Mouse (Mus musculus) limb, embryonic 15.5 days (tissue): Measurements from ENCODE around the gene Mgat5b. TPM values are rescaled to one million over a fixed set of nuclear protein-coding genes. Genes with fewer than 3 reads are reported as not detected.

ENCODE experiments used
- ATAC-seq: fragments of 200-750 bp; cut with Nextera tagmentation; 2 replicates; pipeline ENCODE4 v1.8.0; 2017; ENCODE audit warnings: low read depth, moderate TSS enrichment; ENCODE audit not compliant: insufficient number of reproducible peaks, low FRiP score, low TSS enrichment
- H3K27ac ChIP-seq: fragments of 300-500 bp; sonication (generic); 2 replicates; pipeline ENCODE4 v1.5.1; 2015; ENCODE audit warnings: moderate library complexity, mild to moderate bottlenecking, inconsistent platforms
- H3K27me3 ChIP-seq: fragments of 300-500 bp; sonication (generic); 2 replicates; pipeline ENCODE4 v1.6.1; 2015; ENCODE audit warnings: inconsistent platforms
- H3K36me3 ChIP-seq: fragments of 300-500 bp; sonication (generic); 2 replicates; pipeline ENCODE4 v1.6.1; 2015; ENCODE audit warnings: inconsistent platforms
- H3K4me1 ChIP-seq: fragments of 300-500 bp; sonication (generic); 2 replicates; pipeline ENCODE4 v1.6.1; 2015; ENCODE audit warnings: inconsistent platforms
- H3K4me2 ChIP-seq: fragments of 300-500 bp; sonication (generic); 2 replicates; pipeline ENCODE4 v1.6.1; 2015; ENCODE audit warnings: mild to moderate bottlenecking, inconsistent platforms
- H3K4me3 ChIP-seq: fragments of 300-500 bp; sonication (generic); 2 replicates; pipeline ENCODE4 v1.5.1; 2015; ENCODE audit warnings: mild to moderate bottlenecking, inconsistent platforms
- H3K9ac ChIP-seq: fragments of 300-500 bp; sonication (generic); 2 replicates; pipeline ENCODE4 v1.6.1; 2015; ENCODE audit warnings: inconsistent platforms
- H3K9me3 ChIP-seq: fragments of 300-500 bp; sonication (generic); 2 replicates; pipeline ENCODE4 v1.6.1; 2016; ENCODE audit warnings: inconsistent platforms
- WGBS: fragments of 180-500 bp; shearing (Covaris S2); methylation state at CpG from one replicate; pipeline ENCODE4 v1.1.7; 2015; 5-methylcytosine and 5-hydroxymethylcytosine counted together
- polyA plus RNA-seq: library from polyadenylated mRNA; unstranded; fragments of >200 nt; fragmentation: Nextera tagmentation; extraction: Ambion mirVana; gene quantifications from 2 replicates; pipeline ENCODE4 v1.2.1, GENCODE M21; 2015

Mgat5b gene
- polyA plus RNA-seq, 1 experiment from 2014 or later, result 1.2 TPM

GRCm38 (mm10) chr11:116988131-116988530, 69.5 kb downstream of the Mgat5b start:
- H3K36me3 ChIP-seq, result no peaks in the 10 kb centered on the region

GRCm38 (mm10) chr11:116990231-116990630, 71.6 kb downstream of the Mgat5b start:
- H3K4me3 ChIP-seq, result no peak overlapping the region
- WGBS, result 69% methylated on average over 7 of the region's 7 CpGs
- peaks cover 14% of the 10 kb centered on the region for H3K4me1 ChIP-seq
- no peak overlapping the region for H3K9ac ChIP-seq
- no peak overlapping the region for H3K4me2 ChIP-seq
- no peaks in the 10 kb centered on the region for H3K9me3 ChIP-seq
- ATAC-seq, result no peak
- no peaks in the 10 kb centered on the region for H3K36me3 ChIP-seq
- H3K27me3 ChIP-seq, result peaks cover 22% of the 10 kb centered on the region
- no peak overlapping the region for H3K27ac ChIP-seq

More at GRCm38 (mm10) chr11:116988131-116988530, 69.5 kb downstream of the Mgat5b start:
- ATAC-seq, result no peak
- H3K9me3 ChIP-seq, result no peaks in the 10 kb centered on the region
- no peak overlapping the region for H3K4me2 ChIP-seq
- WGBS, result 14% methylated on average over 8 of the region's 8 CpGs
- peaks cover 7% of the 10 kb centered on the region; the same call in 1 of the 2 replicates for H3K4me1 ChIP-seq
- no peak overlapping the region for H3K9ac ChIP-seq
- H3K27me3 ChIP-seq, result peaks cover 8% of the 10 kb centered on the region
- H3K27ac ChIP-seq, result no peak overlapping the region
- H3K4me3 ChIP-seq, result no peak overlapping the region

- peaks cover 25% of the 10 kb centered on the region for H3K27me3 ChIP-seq
- peaks cover 14% of the 10 kb centered on the region for H3K4me1 ChIP-seq
- no peak overlapping the region for H3K4me3 ChIP-seq
- no peak for ATAC-seq
- H3K27ac ChIP-seq, result no peak overlapping the region
- WGBS, result 62% methylated on average over 8 of the region's 8 CpGs
- no peaks in the 10 kb centered on the region for H3K36me3 ChIP-seq
- no peak overlapping the region for H3K9ac ChIP-seq
- H3K4me2 ChIP-seq, result no peak overlapping the region
- H3K9me3 ChIP-seq, result no peaks in the 10 kb centered on the region
These were observed 72.7 kb downstream of the Mgat5b start for GRCm38 (mm10) chr11:116991410-116991809.

- no peaks in the 10 kb centered on the region for H3K36me3 ChIP-seq
- H3K4me1 ChIP-seq, result peaks cover 14% of the 10 kb centered on the region
- H3K4me2 ChIP-seq, result no peak overlapping the region
- no peak for ATAC-seq
- 55% methylated on average over 6 of the region's 6 CpGs for WGBS
- H3K9ac ChIP-seq, result no peak overlapping the region
- no peak overlapping the region for H3K4me3 ChIP-seq
- peaks cover 25% of the 10 kb centered on the region for H3K27me3 ChIP-seq
- no peaks in the 10 kb centered on the region for H3K9me3 ChIP-seq
- no peak overlapping the region for H3K27ac ChIP-seq
These were observed 73.3 kb downstream of the Mgat5b start for GRCm38 (mm10) chr11:116991964-116992363.

- H3K9ac ChIP-seq, result no peak overlapping the region
- no peak overlapping the region for H3K4me3 ChIP-seq
- H3K9me3 ChIP-seq, result no peaks in the 10 kb centered on the region
- no peak overlapping the region for H3K27ac ChIP-seq
- WGBS, result 5% methylated on average over 18 of the region's 18 CpGs
- no peaks in the 10 kb centered on the region for H3K36me3 ChIP-seq
- H3K4me2 ChIP-seq, result peak overlapping the region; percentile 31
- peaks cover 25% of the 10 kb centered on the region for H3K27me3 ChIP-seq
- ATAC-seq, result no peak
- peaks cover 7% of the 10 kb centered on the region for H3K4me1 ChIP-seq
These were observed 75.5 kb downstream of the Mgat5b start for GRCm38 (mm10) chr11:116994095-116994582.

- H3K9ac ChIP-seq, result no peak overlapping the region
- no peak overlapping the region for H3K27ac ChIP-seq
- no peaks in the 10 kb centered on the region for H3K9me3 ChIP-seq
- H3K4me2 ChIP-seq, result no peak overlapping the region
- no peaks in the 10 kb centered on the region for H3K36me3 ChIP-seq
- peaks cover 28% of the 10 kb centered on the region for H3K27me3 ChIP-seq
- peaks cover 7% of the 10 kb centered on the region for H3K4me1 ChIP-seq
- H3K4me3 ChIP-seq, result no peak overlapping the region
- no peak for ATAC-seq
- 37% methylated on average over 3 of the region's 3 CpGs for WGBS
These were observed 78.3 kb downstream of the Mgat5b start for GRCm38 (mm10) chr11:116996976-116997375.

GRCm38 (mm10) chr11:116998935-116999334, 80.3 kb downstream of the Mgat5b start:
- Histone ChIP-seq H3K27ac (no peak overlapping the region), H3K9ac (no peak overlapping the region), H3K27me3 (peaks cover 20% of the 10 kb centered on the region), H3K36me3 (no peaks in the 10 kb centered on the region), H3K4me3 (no peak overlapping the region), H3K4me2 (no peak overlapping the region), H3K9me3 (no peaks in the 10 kb centered on the region), H3K4me1 (peaks cover 4% of the 10 kb centered on the region)
- WGBS, result 93% methylated on average over 5 of the region's 5 CpGs
- no peak for ATAC-seq

GRCm38 (mm10) chr11:117000219-117000618, 81.6 kb downstream of the Mgat5b start:
- Histone ChIP-seq H3K4me3 (no peak overlapping the region), H3K9me3 (no peaks in the 10 kb centered on the region), H3K9ac (no peak overlapping the region), H3K27me3 (peaks cover 15% of the 10 kb centered on the region), H3K4me1 (no peaks in the 10 kb centered on the region), H3K4me2 (no peak overlapping the region), H3K27ac (no peak overlapping the region), H3K36me3 (no peaks in the 10 kb centered on the region)
- ATAC-seq, result no peak
- WGBS, result 8% methylated on average over 3 of the region's 3 CpGs

- no peaks in the 10 kb centered on the region for H3K4me1 ChIP-seq
- WGBS, result 72% methylated on average over 4 of the region's 4 CpGs
- H3K4me3 ChIP-seq, result no peak overlapping the region
- no peak overlapping the region for H3K4me2 ChIP-seq
- no peaks in the 10 kb centered on the region for H3K9me3 ChIP-seq
- H3K27ac ChIP-seq, result no peak overlapping the region
- ATAC-seq, result no peak
- H3K9ac ChIP-seq, result no peak overlapping the region
- H3K36me3 ChIP-seq, result no peaks in the 10 kb centered on the region
- H3K27me3 ChIP-seq, result peaks cover 19% of the 10 kb centered on the region
These were observed 83.1 kb downstream of the Mgat5b start for GRCm38 (mm10) chr11:117001789-117002188.

- no peaks in the 10 kb centered on the region for H3K9me3 ChIP-seq
- H3K27ac ChIP-seq, result no peak overlapping the region
- H3K4me3 ChIP-seq, result no peak overlapping the region
- no peak for ATAC-seq
- H3K36me3 ChIP-seq, result no peaks in the 10 kb centered on the region
- peaks cover 22% of the 10 kb centered on the region for H3K27me3 ChIP-seq
- H3K4me2 ChIP-seq, result no peak overlapping the region
- no peak overlapping the region for H3K9ac ChIP-seq
- no peaks in the 10 kb centered on the region; the same call in 1 of the 2 replicates for H3K4me1 ChIP-seq
- WGBS, result 61% methylated on average over 9 of the region's 9 CpGs
These were observed 84.8 kb downstream of the Mgat5b start for GRCm38 (mm10) chr11:117003503-117003902.

- no peak overlapping the region for H3K4me3 ChIP-seq
- no peak overlapping the region for H3K4me2 ChIP-seq
- no peaks in the 10 kb centered on the region for H3K36me3 ChIP-seq
- H3K27me3 ChIP-seq, result peaks cover 22% of the 10 kb centered on the region
- no peaks in the 10 kb centered on the region; the same call in 1 of the 2 replicates for H3K4me1 ChIP-seq
- no peak overlapping the region for H3K9ac ChIP-seq
- H3K9me3 ChIP-seq, result no peaks in the 10 kb centered on the region
- no peak for ATAC-seq
- WGBS, result 17% methylated on average over 9 of the region's 9 CpGs
- no peak overlapping the region for H3K27ac ChIP-seq
These were observed 85.6 kb downstream of the Mgat5b start for GRCm38 (mm10) chr11:117004277-117004676.

- H3K9me3 ChIP-seq, result no peaks in the 10 kb centered on the region
- peaks cover 15% of the 10 kb centered on the region for H3K4me1 ChIP-seq
- H3K27ac ChIP-seq, result no peak overlapping the region
- ATAC-seq, result no peak
- no peaks in the 10 kb centered on the region for H3K36me3 ChIP-seq
- H3K4me2 ChIP-seq, result no peak overlapping the region
- H3K27me3 ChIP-seq, result 0 out of 2 replicates have a peak, but pooled peaks cover 2% of the 10 kb centered on the region
- H3K9ac ChIP-seq, result no peak overlapping the region
- no peak overlapping the region for H3K4me3 ChIP-seq
- WGBS, result 53% methylated on average over 4 of the region's 4 CpGs
These were observed 98.8 kb downstream of the Mgat5b start for GRCm38 (mm10) chr11:117017462-117017861.

GRCm38 (mm10) chr11:117018410-117018809, 99.7 kb downstream of the Mgat5b start:
- Histone ChIP-seq H3K4me2 (peak overlapping the region; percentile 19; the same call in 1 of the 2 replicates), H3K4me1 (peaks cover 15% of the 10 kb centered on the region), H3K4me3 (no peak overlapping the region), H3K27me3 (0 out of 2 replicates have a peak, but pooled peaks cover 2% of the 10 kb centered on the region), H3K9ac (no peak overlapping the region), H3K9me3 (no peaks in the 10 kb centered on the region), H3K27ac (no peak overlapping the region), H3K36me3 (no peaks in the 10 kb centered on the region)
- ATAC-seq, result peak; percentile 66; the same call in 1 of the 2 replicates
- WGBS, result 3% methylated on average over 8 of the region's 8 CpGs
